25 mouse cellular contexts compared by ENCODE assay signal in the genomic region with DNA sequence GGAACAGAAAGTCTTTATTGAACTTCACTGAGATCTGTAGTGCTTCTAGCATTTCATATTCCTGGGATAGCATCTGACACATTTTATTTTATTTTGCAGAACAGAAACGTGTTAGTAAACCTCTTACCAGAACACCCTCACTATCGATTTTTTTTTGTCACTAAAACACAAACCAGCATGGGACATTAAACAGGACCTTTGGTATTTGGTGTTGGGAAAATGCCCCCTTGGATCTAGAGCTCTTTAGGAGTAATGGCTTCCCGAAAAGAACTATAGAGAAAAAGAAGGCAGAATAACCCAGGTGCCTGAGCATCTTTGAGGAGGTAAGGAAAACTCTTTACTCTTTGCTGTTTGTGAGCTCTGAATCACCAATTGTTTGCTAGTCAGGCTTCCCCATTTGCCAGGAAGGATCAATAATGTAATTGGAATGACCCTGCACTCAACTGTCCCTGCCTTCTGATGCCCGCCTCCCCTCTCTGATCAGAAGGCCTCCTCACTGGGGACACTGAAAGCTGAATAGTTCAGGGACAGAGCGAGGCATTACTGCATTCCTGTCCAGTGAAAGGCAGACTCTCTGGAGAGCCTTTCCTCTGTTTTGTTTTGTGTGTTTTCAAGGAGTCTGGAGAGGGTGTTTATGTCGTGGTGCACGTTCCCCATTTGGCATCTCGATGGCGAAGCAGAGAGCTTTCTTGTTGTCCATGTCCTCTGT.
"Had no signal": no experiment of that assay in that cellular context is flagged by ENCODE, and none has a peak within 500 bp of the region (broad histone marks: within the 10 kb centered on the region; RNA-seq: fewer than 3 reads in every experiment).

No protein-coding gene starts in this region.

- H3K4me3 ChIP-seq: heart, adult 2 months; heart, embryonic 13.5 days; heart, embryonic 15.5 days; hindbrain, embryonic 13.5 days; hindbrain, embryonic 15.5 days; kidney, embryonic 15.5 days; layer of hippocampus, adult 2 months; left cerebral cortex, adult 2 months; limb, embryonic 10.5 days; limb, embryonic 12.5 days had no signal

- H3K27ac ChIP-seq: heart, adult 2 months; heart, embryonic 13.5 days; heart, embryonic 15.5 days; hindbrain, embryonic 13.5 days; hindbrain, embryonic 15.5 days; hindbrain, postnatal 0 days; kidney, embryonic 15.5 days; kidney, postnatal 0 days; layer of hippocampus, adult 2 months; left cerebral cortex, adult 2 months; limb, embryonic 10.5 days; limb, embryonic 12.5 days; liver, embryonic 14.5 days had no signal

- ATAC-seq: forebrain, postnatal 0 days; hindbrain, postnatal 0 days; intestine, embryonic 16.5 days had no signal

- DNase-seq: forebrain, postnatal 0 days; gastrocnemius, postnatal 14 days; gastrocnemius, postnatal 36 days; heart, adult 2 months; heart, postnatal 14 days; heart, postnatal 36 days; kidney, adult 11 months; kidney, adult 2 months; kidney, adult 9 months; kidney, postnatal 14 days; kidney, postnatal 36 days had no signal

- H3K27me3 ChIP-seq: heart, embryonic 13.5 days; heart, embryonic 15.5 days; hindbrain, embryonic 13.5 days; hindbrain, embryonic 15.5 days; kidney, embryonic 15.5 days; limb, embryonic 12.5 days had no signal

- H3K4me1 ChIP-seq: heart, embryonic 13.5 days; heart, embryonic 15.5 days; hindbrain, embryonic 13.5 days; hindbrain, embryonic 15.5 days; kidney, embryonic 15.5 days had no signal

- H3K4me2 ChIP-seq: heart, embryonic 11.5 days; heart, embryonic 13.5 days; heart, embryonic 15.5 days; hindbrain, embryonic 13.5 days; hindbrain, embryonic 15.5 days; kidney, embryonic 15.5 days; limb, embryonic 12.5 days had no signal

- H3K9me3 ChIP-seq: heart, embryonic 13.5 days; heart, embryonic 15.5 days; hindbrain, embryonic 13.5 days; hindbrain, embryonic 15.5 days; kidney, embryonic 15.5 days; limb, embryonic 10.5 days; limb, embryonic 12.5 days had no signal

- H3K36me3 ChIP-seq: heart, embryonic 13.5 days; heart, embryonic 15.5 days; hindbrain, embryonic 13.5 days; hindbrain, embryonic 15.5 days; kidney, embryonic 15.5 days; limb, embryonic 10.5 days; limb, embryonic 12.5 days had no signal

- H3K9ac ChIP-seq: forebrain, postnatal 0 days; heart, embryonic 13.5 days; heart, embryonic 15.5 days; hindbrain, embryonic 13.5 days; hindbrain, embryonic 15.5 days; kidney, embryonic 15.5 days; limb, embryonic 12.5 days; liver, embryonic 14.5 days had no signal
